Mouse (Mus musculus) layer of hippocampus, postnatal 36 days (tissue): Measurements from ENCODE around the gene Zfp831. TPM values are rescaled to one million over a fixed set of nuclear protein-coding genes. Genes with fewer than 3 reads are reported as not detected.

ENCODE experiments used
- DNase-seq, 2 experiments: peaks; one replicate each; pipeline ENCODE4 v3.0.0; 2022
- total RNA-seq, 2 experiments: library from RNA; stranded (reverse); gene quantifications; 2 replicates each; pipeline ENCODE4 v1.2.3; 2021

Gene Zfp831
- total RNA-seq, 2 experiments from 2014 or later = 22.1 to 22.7 TPM

GRCm38 (mm10) chr2:174735270-174735669 is 91.9 kb downstream of the Zfp831 start:
- DNase-seq = no peak

- no peak for DNase-seq
These were observed 103.8 kb downstream of the Zfp831 start for GRCm38 (mm10) chr2:174747182-174747581.

- DNase-seq = no peak
These were observed 105.0 kb downstream of the Zfp831 start for GRCm38 (mm10) chr2:174748381-174748780.

GRCm38 (mm10) chr2:174753197-174753596 is 109.9 kb downstream of the Zfp831 start:
- DNase-seq = no peak

- no peak for DNase-seq
These were observed 110.9 kb downstream of the Zfp831 start for GRCm38 (mm10) chr2:174754231-174754630.

GRCm38 (mm10) chr2:174759189-174759588 is 115.9 kb downstream of the Zfp831 start:
- no peak for DNase-seq

Other genes with a start within 250 kb of the Zfp831 start
- 10 to 100 TPM; 46.4 to 53.5 TPM for gene Nelfcd, start 227.7 kb upstream of the Zfp831 start, total RNA-seq
- 10 to 100 TPM; 27.5 to 29.7 TPM for gene Ctsz, start 204.5 kb upstream of the Zfp831 start, total RNA-seq
- not detected for gene Tubb1, start 192.8 kb upstream of the Zfp831 start, total RNA-seq
- 100 to 1,000 TPM; 287 to 328 TPM for gene Atp5e, start 179.4 kb upstream of the Zfp831 start, total RNA-seq
- gene Prelid3b, start 170.5 kb upstream of the Zfp831 start, total RNA-seq = 10 to 100 TPM; 40.8 to 43.6 TPM
- gene Edn3, start 117.1 kb downstream of the Zfp831 start, total RNA-seq = 1 to 10 TPM; 3.3 to 3.4 TPM